Mouse (Mus musculus): ENCODE results near the gene Hlcs. TPM values are rescaled to one million over a fixed set of nuclear protein-coding genes. Genes with fewer than 3 reads are reported as not detected.

Hlcs gene
- total RNA-seq, 2 experiments from 2014 or later = 16.6 to 17.4 TPM

GRCm38 (mm10) chr16:94323681-94324080 is 10.3 kb upstream of the Hlcs start:
- no peak for DNase-seq (ENCODE audit: extremely low spot score in 1 of 2, low spot score in 2 of 2)
- Histone ChIP-seq H3K27ac (no peak overlapping the region), H3K4me3 (no peak overlapping the region)
- TF ChIP-seq CTCF (IDR thresholded peaks at IDR 0.05) = no peak
- intact Hi-C loops (cut with DNase I) = no loop called here

DNA sequence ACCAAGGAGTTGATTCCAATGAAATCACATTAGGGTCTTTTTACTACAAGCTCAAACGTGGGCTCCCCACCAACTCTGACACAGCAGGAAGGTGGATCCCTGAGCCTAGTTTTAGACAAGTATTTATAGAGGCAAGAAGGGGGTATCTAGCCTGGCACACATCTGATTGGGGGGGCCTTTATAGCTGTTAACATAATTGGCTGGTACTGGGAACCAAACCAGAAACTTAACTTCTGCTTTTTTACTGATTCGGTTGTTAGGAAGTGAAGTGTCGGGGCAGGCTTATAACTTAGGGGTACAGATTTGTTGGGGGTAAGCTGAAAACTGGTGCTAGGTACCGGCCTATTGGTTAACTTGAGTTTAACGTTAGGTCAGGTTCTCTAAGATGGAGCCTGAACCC is 6.9 kb upstream of the Hlcs start:
- H3K4me3 ChIP-seq = no peak overlapping the region
- no peak overlapping the region for H3K27ac ChIP-seq
- intact Hi-C loops (cut with DNase I) = no loop called here
- TF ChIP-seq CTCF (IDR thresholded peaks at IDR 0.05) = no peak
- no peak for DNase-seq (ENCODE audit: extremely low spot score in 1 of 2, low spot score in 2 of 2)

DNA sequence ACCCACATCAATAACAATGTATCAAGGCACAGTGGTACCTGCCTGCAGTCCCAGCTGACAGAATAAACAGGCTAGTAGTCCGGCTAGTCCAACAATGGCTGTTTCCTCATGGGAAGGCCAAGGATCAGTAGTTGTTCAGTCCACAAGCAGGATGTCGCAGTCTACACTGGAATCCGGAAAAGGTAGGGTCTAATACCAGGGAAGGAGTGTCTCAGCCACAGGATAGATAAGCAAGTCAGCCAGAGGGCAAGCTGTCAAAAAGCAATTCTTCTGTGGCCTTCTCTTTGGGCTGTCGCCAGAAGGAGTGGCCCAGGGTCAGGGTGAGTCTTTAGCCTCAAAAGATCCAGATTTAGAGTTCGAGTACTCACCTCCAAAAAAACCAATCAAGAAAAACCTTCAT is 4.4 kb upstream of the Hlcs start:
- H3K27ac ChIP-seq = no peak overlapping the region
- TF ChIP-seq CTCF (IDR thresholded peaks at IDR 0.05) = no peak
- no peak for DNase-seq (ENCODE audit: extremely low spot score in 1 of 2, low spot score in 2 of 2)
- intact Hi-C loops (cut with DNase I) = no loop called here
- no peak overlapping the region for H3K4me3 ChIP-seq

GRCm38 (mm10) chr16:94315215-94315614 is 1.8 kb upstream of the Hlcs start:
- Histone ChIP-seq H3K4me3 (no peak overlapping the region), H3K27ac (no peak overlapping the region)
- TF ChIP-seq CTCF (IDR thresholded peaks at IDR 0.05) = no peak
- no peak for DNase-seq (ENCODE audit: extremely low spot score in 1 of 2, low spot score in 2 of 2)
- intact Hi-C loops (cut with DNase I) = no loop called here

DNA sequence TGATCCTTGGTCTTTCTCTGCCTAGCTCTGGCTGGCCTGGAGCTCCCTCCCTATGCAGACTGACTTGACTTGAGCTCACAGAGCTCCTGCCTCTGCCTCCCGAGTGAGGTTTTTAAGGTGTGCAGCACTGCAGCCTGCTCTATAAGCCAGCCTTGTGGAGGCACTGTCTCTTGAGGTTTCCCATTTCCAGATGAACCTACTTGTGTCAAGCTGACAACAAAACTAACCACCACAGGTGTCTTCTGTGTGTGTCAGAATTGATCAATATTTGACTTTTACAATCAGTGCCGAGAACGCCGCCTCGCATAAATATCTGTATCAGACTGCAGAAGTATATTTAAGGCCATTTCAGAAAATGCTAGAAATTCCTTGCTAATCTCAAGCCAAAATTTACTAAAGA is 1.3 kb upstream of the Hlcs start:
- H3K4me3 ChIP-seq = no peak overlapping the region
- intact Hi-C loops (cut with DNase I) = loop anchor here (5.0 kb wide), 1 partner anchor 253 kb away; no protein-coding TSS in a partner anchor
- TF ChIP-seq CTCF (IDR thresholded peaks at IDR 0.05) = no peak
- no peak for DNase-seq (ENCODE audit: extremely low spot score in 1 of 2, low spot score in 2 of 2)
- peak overlapping the region; percentile 100 for H3K27ac ChIP-seq

GRCm38 (mm10) chr16:94312663-94313228 is 625 bp downstream of the Hlcs start:
- TF ChIP-seq CTCF (IDR thresholded peaks at IDR 0.05) = peak; percentile 31
- peak; percentile 77 to 80 for DNase-seq (ENCODE audit: extremely low spot score in 1 of 2, low spot score in 2 of 2)
- Histone ChIP-seq H3K27ac (peak overlapping the region; percentile 100), H3K4me3 (peak overlapping the region; percentile 91)
- intact Hi-C loops (cut with DNase I) = loop anchor here (1.0 to 5.0 kb wide), 3 partner anchors 23 to 255 kb away; partner anchors contain the start of gene Ttc3

GRCm38 (mm10) chr16:94311931-94312330 is 1.4 kb downstream of the Hlcs start:
- Histone ChIP-seq H3K27ac (peak overlapping the region; percentile 100), H3K4me3 (peak overlapping the region; percentile 91)
- TF ChIP-seq CTCF (IDR thresholded peaks at IDR 0.05) = no peak
- DNase-seq (ENCODE audit: extremely low spot score in 1 of 2, low spot score in 2 of 2) = no peak
- intact Hi-C loops (cut with DNase I) = loop anchor here (5.0 kb wide), 1 partner anchor 255 kb away; no protein-coding TSS in a partner anchor

DNA sequence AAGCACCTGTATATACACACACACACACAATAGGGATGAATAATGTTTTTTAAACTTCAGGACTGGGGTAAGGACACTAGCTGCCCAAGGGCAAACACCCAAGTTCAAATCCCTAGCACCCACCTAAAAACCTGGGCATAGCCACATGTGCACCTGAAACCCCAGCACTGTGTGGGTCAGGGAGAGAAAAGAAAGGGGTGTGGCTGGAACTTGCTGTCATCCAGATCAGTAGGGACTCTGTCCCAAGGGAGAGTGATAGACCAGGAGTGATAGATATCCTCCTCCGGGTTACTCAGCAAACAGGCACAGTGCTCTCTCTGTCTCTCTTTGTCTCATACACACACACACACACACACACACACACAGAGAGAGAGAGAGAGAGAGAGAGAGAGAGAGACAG is 2.0 kb downstream of the Hlcs start:
- TF ChIP-seq CTCF (IDR thresholded peaks at IDR 0.05) = no peak
- DNase-seq (ENCODE audit: extremely low spot score in 1 of 2, low spot score in 2 of 2) = no peak
- Histone ChIP-seq H3K4me3 (no peak overlapping the region), H3K27ac (peak overlapping the region; percentile 61; the same call in 1 of the 2 replicates)
- intact Hi-C loops (cut with DNase I) = loop anchor here (5.0 kb wide), 1 partner anchor 256 kb away; no protein-coding TSS in a partner anchor

DNA sequence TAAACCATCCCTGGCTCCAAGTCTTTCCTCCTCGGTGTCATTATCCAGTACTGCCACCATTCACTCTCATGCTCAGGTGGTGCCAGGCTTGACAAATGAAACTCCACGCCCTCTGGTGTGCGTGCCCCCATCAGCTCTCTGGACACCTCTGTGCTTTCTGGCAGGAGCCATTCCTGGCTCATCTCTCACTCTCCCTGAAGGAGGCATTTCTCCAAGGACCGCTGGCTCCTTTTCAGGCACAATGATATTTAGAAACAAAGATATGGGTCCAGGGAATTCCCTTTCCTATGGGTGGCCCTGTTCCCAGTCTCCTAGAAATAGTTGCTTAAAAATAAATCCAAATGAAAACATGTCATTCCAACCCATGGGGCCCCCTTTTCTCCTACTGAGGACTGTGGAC is 4.3 kb downstream of the Hlcs start:
- TF ChIP-seq CTCF (IDR thresholded peaks at IDR 0.05) = no peak
- intact Hi-C loops (cut with DNase I) = no loop called here
- no peak overlapping the region for H3K27ac ChIP-seq
- no peak for DNase-seq (ENCODE audit: extremely low spot score in 1 of 2, low spot score in 2 of 2)
- H3K4me3 ChIP-seq = no peak overlapping the region

DNA sequence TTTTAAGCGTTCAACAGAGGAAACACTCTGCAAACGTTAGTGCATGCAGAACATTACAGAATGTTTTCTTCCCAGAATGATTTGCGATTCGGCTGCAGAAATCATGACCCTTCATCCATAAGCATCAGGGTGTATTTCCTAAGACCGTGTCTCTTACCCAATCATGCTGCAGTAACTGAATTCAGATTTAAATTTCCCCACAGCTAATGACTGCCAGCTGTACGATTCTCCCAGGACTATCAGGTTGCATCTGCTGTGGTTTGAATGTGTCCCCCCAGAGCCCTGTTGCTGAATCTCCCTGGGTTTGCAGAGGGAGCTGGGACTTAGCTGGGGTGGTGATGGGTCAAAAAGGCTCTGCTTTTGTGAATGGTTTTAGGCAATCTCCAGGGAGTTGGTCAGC is 5.4 kb downstream of the Hlcs start:
- no peak for TF ChIP-seq CTCF (IDR thresholded peaks at IDR 0.05)
- DNase-seq (ENCODE audit: extremely low spot score in 1 of 2, low spot score in 2 of 2) = no peak
- H3K27ac ChIP-seq = peak overlapping the region; percentile 64
- intact Hi-C loops (cut with DNase I) = no loop called here
- H3K4me3 ChIP-seq = no peak overlapping the region

DNA sequence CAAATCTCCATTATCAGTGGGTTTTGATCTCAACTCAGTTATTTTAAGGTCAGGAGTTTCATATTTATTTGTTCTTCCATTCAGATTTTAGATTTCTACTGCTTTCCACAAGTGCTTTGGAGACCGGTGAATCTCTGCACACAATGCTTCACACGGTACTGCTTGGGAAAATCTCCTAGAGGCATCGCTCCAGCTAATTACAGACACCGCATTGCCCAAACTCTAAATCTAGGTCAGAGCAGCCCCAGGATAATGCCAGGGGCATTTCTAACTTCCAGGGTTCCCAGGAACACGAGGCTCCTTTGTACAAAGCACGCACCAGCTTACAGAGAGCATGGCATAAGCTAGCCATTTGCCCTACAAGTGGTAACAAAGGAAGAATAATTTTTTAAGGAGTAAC is 5.8 kb downstream of the Hlcs start:
- no peak for DNase-seq (ENCODE audit: extremely low spot score in 1 of 2, low spot score in 2 of 2)
- no peak overlapping the region for H3K4me3 ChIP-seq
- intact Hi-C loops (cut with DNase I) = no loop called here
- H3K27ac ChIP-seq = peak overlapping the region; percentile 64; the same call in 1 of the 2 replicates
- TF ChIP-seq CTCF (IDR thresholded peaks at IDR 0.05) = no peak

DNA sequence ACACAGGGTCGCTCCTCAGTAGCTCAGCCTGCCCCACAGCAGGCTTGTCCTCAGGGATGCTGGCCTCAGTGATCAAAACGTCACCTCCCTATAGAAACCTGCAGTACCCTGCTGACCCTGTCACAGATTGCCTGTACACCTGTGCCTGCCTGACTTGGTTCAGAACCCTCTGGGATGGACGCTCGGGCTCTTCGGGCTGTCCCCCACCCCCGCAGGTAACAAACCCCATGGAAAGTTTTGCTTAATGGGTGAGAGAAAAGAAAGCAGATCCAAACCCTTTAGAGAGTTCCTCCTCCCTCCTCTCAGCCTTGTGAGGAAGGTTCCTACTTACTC is 10.2 kb downstream of the Hlcs start:
- peak overlapping the region; percentile 54 for H3K4me3 ChIP-seq
- TF ChIP-seq CTCF (IDR thresholded peaks at IDR 0.05) = no peak
- H3K27ac ChIP-seq = peak overlapping the region; percentile 85
- no peak for DNase-seq (ENCODE audit: extremely low spot score in 1 of 2, low spot score in 2 of 2)
- intact Hi-C loops (cut with DNase I) = no loop called here

Data from left cerebral cortex, adult 2 months (tissue).